Mouse (Mus musculus) MEL (cell line): ENCODE data around the gene Olfr71.

ENCODE experiments used
- CTCF ChIP-seq, 3 experiments: IDR thresholded peaks in 2 of 3; conservative IDR thresholded peaks in 1 of 3; 2 replicates each; pipeline ENCODE4 v1.5.1; 2011 to 2012; ENCODE audit warnings: low read length in 3 of 3, low read depth in 2 of 3, mild to moderate bottlenecking in 2 of 3, improper control_type of control experiment in 1 of 3, inconsistent platforms in 1 of 3, mixed read lengths in 1 of 3, moderate library complexity in 1 of 3; ENCODE audit not compliant: control insufficient read depth in 1 of 3, insufficient read depth in 1 of 3, poor library complexity in 1 of 3, severe bottlenecking in 1 of 3
- ELF1 ChIP-seq: IDR thresholded peaks from 2 replicates; pipeline ENCODE4 v1.6.1; 2014; ENCODE audit warnings: low read depth, mild to moderate bottlenecking, inconsistent platforms, low read length, improper control_type of control experiment, moderate library complexity
- EP300 ChIP-seq, 2 experiments: IDR thresholded peaks; 2 replicates each; pipeline ENCODE4 v1.6.1; 2011; ENCODE audit warnings: improper control_type of control experiment in 2 of 2, low read length in 2 of 2, low read depth in 1 of 2, mild to moderate bottlenecking in 1 of 2
- ETS1 ChIP-seq: IDR thresholded peaks from 2 replicates; pipeline ENCODE4 v1.6.1; 2012; ENCODE audit warnings: low read depth, mild to moderate bottlenecking, inconsistent platforms, low read length, improper control_type of control experiment, moderate library complexity
- GABPA ChIP-seq: IDR thresholded peaks from 2 replicates; pipeline ENCODE4 v1.6.1; 2012; ENCODE audit warnings: low read depth, mild to moderate bottlenecking, inconsistent platforms, low read length, improper control_type of control experiment, moderate library complexity
- MYC ChIP-seq: IDR thresholded peaks from 2 replicates; pipeline ENCODE4 v1.6.1; 2011; ENCODE audit warnings: low read depth, mild to moderate bottlenecking, low read length, improper control_type of control experiment, moderate library complexity
- POLR2A ChIP-seq, 2 experiments: IDR thresholded peaks; 2 replicates each; pipeline ENCODE4 v1.6.1; 2011 to 2012; ENCODE audit warnings: low read length in 2 of 2, mild to moderate bottlenecking in 2 of 2, control low read depth in 1 of 2, improper control_type of control experiment in 1 of 2, low read depth in 1 of 2, moderate library complexity in 1 of 2; ENCODE audit not compliant: control insufficient read depth in 1 of 2, insufficient read depth in 1 of 2, poor library complexity in 1 of 2
- POLR2AphosphoS5 ChIP-seq: IDR thresholded peaks from 2 replicates; pipeline ENCODE4 v1.6.1; 2012; ENCODE audit warnings: low read depth, borderline replicate concordance, mild to moderate bottlenecking, inconsistent platforms, low read length, moderate library complexity, mixed read lengths
- USF2 ChIP-seq, 2 experiments: IDR thresholded peaks; 2 replicates each; pipeline ENCODE4 v1.6.1; 2011 to 2012; ENCODE audit warnings: improper control_type of control experiment in 2 of 2, low read length in 2 of 2, borderline replicate concordance in 1 of 2, inconsistent platforms in 1 of 2, low read depth in 1 of 2, mild to moderate bottlenecking in 1 of 2; ENCODE audit not compliant: insufficient read depth in 1 of 2

DNA sequence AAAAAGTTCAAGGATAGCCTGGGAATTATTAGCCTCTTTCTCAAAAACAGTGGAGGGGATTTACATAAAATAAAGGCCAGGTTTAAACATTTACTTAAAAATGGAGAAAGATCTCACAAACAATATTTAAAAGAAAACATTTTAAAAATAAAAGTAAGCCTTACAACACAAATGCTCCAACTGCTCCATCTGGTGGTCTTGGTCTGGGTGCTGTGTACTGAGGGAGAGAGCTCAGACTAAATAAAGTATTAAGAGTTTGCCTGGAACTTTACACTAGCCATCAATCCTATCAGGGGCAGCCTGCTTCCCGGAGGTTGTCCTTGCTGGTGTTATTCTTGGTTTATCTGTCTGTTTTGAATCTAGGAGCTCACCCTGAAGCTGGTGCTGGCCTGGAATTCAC is 33.0 kb upstream of the Olfr71 start:
- TF ChIP-seq ETS1 = no peak
- TF ChIP-seq USF2 (IDR thresholded peaks at IDR 0.05; ENCODE audit: borderline replicate concordance in 1 of 2, insufficient read depth in 1 of 2, low read depth in 1 of 2, low read length in 2 of 2) = no peak
- no peak for TF ChIP-seq POLR2A (IDR thresholded peaks at IDR 0.05; ENCODE audit: control insufficient read depth in 1 of 2, insufficient read depth in 1 of 2, low read depth in 1 of 2, low read length in 2 of 2, poor library complexity in 1 of 2)
- TF ChIP-seq GABPA = no peak
- no peak for TF ChIP-seq POLR2AphosphoS5
- TF ChIP-seq MYC = no peak
- TF ChIP-seq ELF1 = no peak
- peak in 1 of 3 experiments; percentile 29; a peak in 2 of 6 replicates for TF ChIP-seq CTCF (IDR thresholded peaks at IDR 0.05 in 2 of 3, conservative IDR thresholded peaks at IDR 0.05 in 1 of 3; ENCODE audit: control insufficient read depth in 1 of 3, insufficient read depth in 1 of 3, low read depth in 2 of 3, low read length in 3 of 3, poor library complexity in 1 of 3, severe bottlenecking in 1 of 3)
- TF ChIP-seq EP300 (IDR thresholded peaks at IDR 0.05; ENCODE audit: low read depth in 1 of 2, low read length in 2 of 2) = no peak
